Comparison of ENCODE assay signal across 7 mouse cellular contexts in genomic region chr14:20181466-20181921, GRCm38 (mm10). TPM values are rescaled to one million over a fixed set of nuclear protein-coding genes. Genes with fewer than 3 reads are reported as not detected.
DNase-seq lines count a peak whose midpoint lies in the region; ATAC-seq and TF ChIP-seq lines count a peak whose summit lies in the region.

Gene Kcnk5 (minus strand): TSS chr14:20181809.

- TF ChIP-seq CTCF in bone marrow, adult 2 months (IDR thresholded peaks at IDR 0.05; ENCODE audit: control insufficient read depth, insufficient read depth, low read length) = no peak; the same call in 1 of the 2 replicates
- TF ChIP-seq CTCF in heart, adult 2 months (IDR thresholded peaks at IDR 0.05) = no peak
- TF ChIP-seq CTCF in kidney, adult 2 months (conservative IDR thresholded peaks at IDR 0.05; ENCODE audit: insufficient read depth, insufficient read length, low read depth, low read length) = no peak

- DNase-seq in embryonic facial prominence, embryonic 14.5 days (ENCODE audit: low spot score) = peak; percentile 94
- peak; percentile 87 for DNase-seq in heart, adult 2 months
- DNase-seq in kidney, adult 2 months = peak; percentile 96
- peak; percentile 90 for DNase-seq in midbrain, embryonic 14.5 days
- DNase-seq in spleen, adult 18-20 months = peak; percentile 83 to 91

- no peak for TF ChIP-seq EP300 in heart, adult 2 months (IDR thresholded peaks at IDR 0.05; ENCODE audit: insufficient read depth, low read depth, low read length)

- H3K9ac ChIP-seq in embryonic facial prominence, embryonic 14.5 days (ENCODE audit: low read depth, low read length) = peak within 1 kb of the TSS; percentile 63
- H3K9ac ChIP-seq in heart, adult 2 months (ENCODE audit: low read depth, low read length) = peak within 1 kb of the TSS; percentile 43
- H3K9ac ChIP-seq in limb, embryonic 12.5 days (replicated peaks) = peak within 1 kb of the TSS; percentile 66
- H3K9ac ChIP-seq in midbrain, embryonic 14.5 days (replicated peaks; ENCODE audit: low read length) = peak within 1 kb of the TSS; percentile 36; the same call in 1 of the 2 replicates

- no peaks in the 10 kb centered on the region; the same call in 1 of the 2 replicates for H3K4me1 ChIP-seq in bone marrow, adult 2 months (ENCODE audit: control insufficient read depth, insufficient read depth, low read length)
- H3K4me1 ChIP-seq in embryonic facial prominence, embryonic 14.5 days (ENCODE audit: control insufficient read depth, insufficient read depth, low read length) = 0 out of 2 replicates have a peak, but pooled peaks cover 3% of the 10 kb centered on the region
- H3K4me1 ChIP-seq in heart, adult 2 months (ENCODE audit: control insufficient read depth, insufficient read depth, low read length) = peaks cover 4% of the 10 kb centered on the region
- peaks cover 6% of the 10 kb centered on the region; the same call in 1 of the 2 replicates for H3K4me1 ChIP-seq in kidney, adult 2 months (ENCODE audit: control insufficient read depth, insufficient read depth, low read length)
- peaks cover 45% of the 10 kb centered on the region for H3K4me1 ChIP-seq in limb, embryonic 12.5 days (replicated peaks)
- H3K4me1 ChIP-seq in midbrain, embryonic 14.5 days (ENCODE audit: control insufficient read depth, insufficient read depth, low read length) = peaks cover 12% of the 10 kb centered on the region; the same call in 1 of the 2 replicates

- H3K4me3 ChIP-seq in bone marrow, adult 2 months (replicated peaks; ENCODE audit: control insufficient read depth, low read depth, low read length) = peak within 1 kb of the TSS; percentile 87
- H3K4me3 ChIP-seq in embryonic facial prominence, embryonic 14.5 days (ENCODE audit: low read depth, low read length) = peak within 1 kb of the TSS; percentile 55
- peak within 1 kb of the TSS; percentile 55 for H3K4me3 ChIP-seq in heart, adult 2 months
- peak within 1 kb of the TSS; percentile 78 for H3K4me3 ChIP-seq in kidney, adult 2 months (ENCODE audit: insufficient read depth, low read depth, low read length)
- peak within 1 kb of the TSS; percentile 56 for H3K4me3 ChIP-seq in limb, embryonic 12.5 days (replicated peaks)
- H3K4me3 ChIP-seq in midbrain, embryonic 14.5 days (replicated peaks; ENCODE audit: low read depth, low read length) = peak within 1 kb of the TSS; percentile 55

- peak; percentile 95 for ATAC-seq in embryonic facial prominence, embryonic 14.5 days (ENCODE audit: low read depth)
- peak; percentile 92 for ATAC-seq in limb, embryonic 12.5 days (ENCODE audit: insufficient number of reproducible peaks, insufficient read depth, low FRiP score, low TSS enrichment, low read depth)
- peak; percentile 87 for ATAC-seq in midbrain, embryonic 14.5 days (ENCODE audit: low FRiP score, low TSS enrichment)

- H3K9me3 ChIP-seq in embryonic facial prominence, embryonic 14.5 days (ENCODE audit: control insufficient read depth, low read length) = no peaks in the 10 kb centered on the region
- H3K9me3 ChIP-seq in limb, embryonic 12.5 days = no peaks in the 10 kb centered on the region
- H3K9me3 ChIP-seq in midbrain, embryonic 14.5 days (ENCODE audit: control insufficient read depth, low read length) = no peaks in the 10 kb centered on the region

- intact Hi-C loops in heart, adult 2 months (cut with DNase I) = no loop called here

- peak within 1 kb of the TSS; percentile 97 for H3K4me2 ChIP-seq in embryonic facial prominence, embryonic 14.5 days (ENCODE audit: low read depth, low read length)
- H3K4me2 ChIP-seq in limb, embryonic 12.5 days = peak within 1 kb of the TSS; percentile 88
- peak within 1 kb of the TSS; percentile 92 for H3K4me2 ChIP-seq in midbrain, embryonic 14.5 days (ENCODE audit: low read length)

- under 1% methylated on average over 36 of the region's 36 CpGs for WGBS in bone marrow, adult 2 months
- 0% methylated on average over 36 of the region's 36 CpGs for WGBS in embryonic facial prominence, embryonic 14.5 days
- WGBS in heart, adult 2 months = under 1% methylated on average over 36 of the region's 36 CpGs
- 1% methylated on average over 36 of the region's 36 CpGs for WGBS in kidney, adult 2 months
- under 1% methylated on average over 36 of the region's 36 CpGs for WGBS in limb, embryonic 12.5 days
- under 1% methylated on average over 36 of the region's 36 CpGs for WGBS in midbrain, embryonic 14.5 days

- H3K79me2 ChIP-seq in heart, adult 2 months (replicated peaks; ENCODE audit: control insufficient read depth, insufficient read depth, low read length) = no peaks in the 10 kb centered on the region

- no peaks in the 10 kb centered on the region for H3K27me3 ChIP-seq in embryonic facial prominence, embryonic 14.5 days (replicated peaks; ENCODE audit: control insufficient read depth, insufficient read depth, low read length)
- H3K27me3 ChIP-seq in heart, adult 2 months (ENCODE audit: control insufficient read depth, insufficient read depth, low read length) = no peaks in the 10 kb centered on the region
- H3K27me3 ChIP-seq in kidney, adult 2 months (replicated peaks; ENCODE audit: control insufficient read depth, insufficient read depth, low read length) = no peaks in the 10 kb centered on the region
- no peaks in the 10 kb centered on the region for H3K27me3 ChIP-seq in limb, embryonic 12.5 days
- no peaks in the 10 kb centered on the region; the same call in 1 of the 2 replicates for H3K27me3 ChIP-seq in midbrain, embryonic 14.5 days (ENCODE audit: control insufficient read depth, insufficient read depth, low read length)

- peak; percentile 85 for TF ChIP-seq POLR2A in bone marrow, adult 2 months (IDR thresholded peaks at IDR 0.05; ENCODE audit: borderline replicate concordance, control insufficient read depth, low read depth, low read length)
- peak; percentile 62; the same call in 1 of the 2 replicates for TF ChIP-seq POLR2A in heart, adult 2 months (IDR thresholded peaks at IDR 0.05; ENCODE audit: insufficient read depth, low read depth, low read length)
- TF ChIP-seq POLR2A in kidney, adult 2 months (IDR thresholded peaks at IDR 0.05; ENCODE audit: low read depth, low read length) = peak; percentile 95

- H3K36me3 ChIP-seq in embryonic facial prominence, embryonic 14.5 days (ENCODE audit: control insufficient read depth, insufficient read depth, low read length) = no peaks in the 10 kb centered on the region
- H3K36me3 ChIP-seq in heart, adult 2 months (ENCODE audit: control insufficient read depth, insufficient read depth, low read length) = no peaks in the 10 kb centered on the region
- H3K36me3 ChIP-seq in kidney, adult 2 months (ENCODE audit: control insufficient read depth, insufficient read depth, low read length) = peaks cover 8% of the 10 kb centered on the region
- no peaks in the 10 kb centered on the region for H3K36me3 ChIP-seq in limb, embryonic 12.5 days
- no peaks in the 10 kb centered on the region for H3K36me3 ChIP-seq in midbrain, embryonic 14.5 days (ENCODE audit: control insufficient read depth, insufficient read depth, low read length)

- H3K27ac ChIP-seq in bone marrow, adult 2 months (ENCODE audit: control insufficient read depth, insufficient read depth, low read depth, low read length, poor library complexity) = no peak within 1 kb of the TSS; the same call in 1 of the 2 replicates
- H3K27ac ChIP-seq in embryonic facial prominence, embryonic 14.5 days (replicated peaks; ENCODE audit: low read depth, low read length) = no peak within 1 kb of the TSS
- peak within 1 kb of the TSS; percentile 36; the same call in 1 of the 2 replicates for H3K27ac ChIP-seq in heart, adult 2 months
- peak within 1 kb of the TSS; percentile 82 for H3K27ac ChIP-seq in kidney, adult 2 months (ENCODE audit: insufficient read depth, low read depth, low read length)
- 0 out of 2 replicates have a peak within 1 kb of the TSS, but pooled peaks have one; percentile 29 for H3K27ac ChIP-seq in limb, embryonic 12.5 days
- H3K27ac ChIP-seq in midbrain, embryonic 14.5 days (replicated peaks; ENCODE audit: low read depth, low read length) = no peak within 1 kb of the TSS

RNA-seq across cellular contexts. Expression of gene Kcnk5, which starts in this region (rescaled TPM):
- 1.3 and 5.4 TPM in 2 replicates for polyA plus RNA-seq in bone marrow, adult 2 months (2011; ENCODE audit: insufficient read depth, insufficient read length, low replicate concordance, missing spikeins)
- polyA plus RNA-seq in embryonic facial prominence, embryonic 14.5 days (2014; fragmentation: Nextera tagmentation; extraction: Ambion mirVana) = 4.4 and 4.9 TPM in 2 replicates
- under 1 TPM; 0.65 to 0.70 TPM for total RNA-seq in heart, adult 2 months (2021)
- 0.84 and 0.91 TPM in 2 replicates for polyA plus RNA-seq in heart, adult 2 months (2012; rRNA removed)
- 32.0 and 34.2 TPM in 2 replicates for polyA plus RNA-seq in kidney, adult 2 months (2012; rRNA removed)
- polyA plus RNA-seq in limb, embryonic 12.5 days (2016; fragmentation: Nextera tagmentation; extraction: Ambion mirVana) = 6.9 TPM in 2 replicates
- 0.43 and 0.88 TPM in 2 replicates for polyA plus RNA-seq in midbrain, embryonic 14.5 days (2014; fragmentation: Nextera tagmentation; extraction: Ambion mirVana)

Comparison
In these comparisons a context has a peak if more than half of its experiments do, and no peak if none do; other contexts are left out.
1. Peak in DNase-seq, H3K4me3 ChIP-seq, H3K27ac ChIP-seq and H3K9ac ChIP-seq in heart, adult 2 months; RNA of the gene not detected or under 1 TPM.
2. Peak in DNase-seq, ATAC-seq, H3K4me3 ChIP-seq, H3K9ac ChIP-seq and H3K4me2 ChIP-seq in midbrain, embryonic 14.5 days; RNA of the gene not detected or under 1 TPM.
3. H3K27ac ChIP-seq: peak in kidney, adult 2 months (single experiment) and limb, embryonic 12.5 days (single experiment); none in bone marrow, adult 2 months (single experiment), embryonic facial prominence, embryonic 14.5 days (single experiment) and midbrain, embryonic 14.5 days (single experiment).
4. Peak in every context shown above with its lines, with median percentiles within 50 percentile points of each other: H3K4me3 ChIP-seq, POLR2A ChIP-seq, ATAC-seq, DNase-seq, H3K4me2 ChIP-seq and H3K9ac ChIP-seq.